Mouse (Mus musculus) brown adipose tissue, adult 24 weeks (tissue): ENCODE data around the gene Trp53tg5. TPM values are rescaled to one million over a fixed set of nuclear protein-coding genes. Genes with fewer than 3 reads are reported as not detected.
A peak's percentile ranks its signal among the peaks of the same experiment; 100 is the strongest.

Source experiments
- H3K27ac ChIP-seq: fragments of 200-500 bp; replicated peaks from 2 replicates; pipeline ENCODE4 v1.5.1; 2012; ENCODE audit warnings: low read depth, mild to moderate bottlenecking, low read length
- H3K4me1 ChIP-seq: fragments of 200-500 bp; 2 replicates; pipeline ENCODE4 v1.6.1; 2012; ENCODE audit warnings: low read length, mixed read lengths; ENCODE audit not compliant: control insufficient read depth, insufficient read depth, insufficient read length
- H3K4me3 ChIP-seq: fragments of 200-500 bp; 2 replicates; pipeline ENCODE4 v1.5.1; 2012; ENCODE audit warnings: low read depth, mild to moderate bottlenecking, low read length, moderate library complexity; ENCODE audit not compliant: insufficient read depth
- polyA plus RNA-seq: library from polyadenylated mRNA; stranded (reverse); fragments of >200 nt; gene quantifications from 2 replicates; pipeline ENCODE4 v1.2.4, GENCODE M21; 2012; ENCODE audit not compliant: missing spikeins, insufficient read depth, insufficient read length

Trp53tg5 gene
- polyA plus RNA-seq, 1 experiment = not detected

DNA sequence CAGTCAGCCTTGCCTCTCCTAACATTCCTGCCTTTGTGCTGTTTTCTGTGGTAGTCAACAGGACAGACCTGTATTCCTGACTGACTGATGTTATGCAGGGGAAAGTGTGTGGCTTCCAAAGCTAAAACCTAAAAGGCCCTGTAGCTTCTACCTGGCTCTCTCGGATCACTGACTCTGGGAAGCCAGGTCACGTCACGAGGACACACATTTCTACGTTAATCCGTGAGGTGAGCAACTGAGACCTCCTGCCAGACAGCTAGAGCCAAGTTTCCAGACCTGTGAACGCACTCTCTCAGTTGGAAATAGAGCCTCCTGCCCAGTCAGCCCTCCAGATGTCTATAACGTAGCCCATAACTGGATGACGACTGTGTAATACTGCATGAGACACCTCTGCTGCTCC lies 51.5 kb downstream of the Trp53tg5 start:
- peak overlapping the region; percentile 95 for H3K27ac ChIP-seq
- H3K4me3 ChIP-seq = no peak overlapping the region
- peaks cover 6% of the 10 kb centered on the region for H3K4me1 ChIP-seq

GRCm38 (mm10) chr2:164421306-164421705 lies 52.2 kb downstream of the Trp53tg5 start:
- Histone ChIP-seq H3K4me1 (peaks cover 6% of the 10 kb centered on the region), H3K27ac (peak overlapping the region; percentile 95; the same call in 1 of the 2 replicates), H3K4me3 (no peak overlapping the region)

Other genes starting within 250 kb of the Trp53tg5 start
- not detected in 2 replicates for gene Svs2, start 235.3 kb downstream of the Trp53tg5 start, polyA plus RNA-seq
- not detected in 2 replicates for gene Svs3b, start 217.1 kb downstream of the Trp53tg5 start, polyA plus RNA-seq
- gene Svs4, start 195.3 kb downstream of the Trp53tg5 start, polyA plus RNA-seq = not detected in 2 replicates
- not detected in 2 replicates for gene Svs3a, start 184.5 kb downstream of the Trp53tg5 start, polyA plus RNA-seq
- gene Svs6, start 157.0 kb downstream of the Trp53tg5 start, polyA plus RNA-seq = not detected in 2 replicates
- not detected in 2 replicates for gene Svs5, start 141.0 kb downstream of the Trp53tg5 start, polyA plus RNA-seq
- 2.6 TPM in 1 of 2 replicates, not detected in the other for gene Slpi, start 84.6 kb downstream of the Trp53tg5 start, polyA plus RNA-seq
- not detected in 2 replicates for gene Rbpjl, start 70.6 kb downstream of the Trp53tg5 start, polyA plus RNA-seq
- 0.52 TPM in 1 of 2 replicates, not detected in the other for gene Matn4, start 68.6 kb downstream of the Trp53tg5 start, polyA plus RNA-seq
- 34.7 and 37.6 TPM in 2 replicates for gene Sdc4, start 29.8 kb downstream of the Trp53tg5 start, polyA plus RNA-seq
- 24.4 and 27.2 TPM in 2 replicates for gene Sys1, start 16.8 kb downstream of the Trp53tg5 start, polyA plus RNA-seq
- gene Gm20458, start 12.8 kb downstream of the Trp53tg5 start, polyA plus RNA-seq = 2.4 TPM in 1 of 2 replicates, not detected in the other
- 23.0 and 26.8 TPM in 2 replicates for gene Dbndd2, start 12.4 kb upstream of the Trp53tg5 start, polyA plus RNA-seq
- gene Pigt, start 23.8 kb upstream of the Trp53tg5 start, polyA plus RNA-seq = 15.7 and 21.6 TPM in 2 replicates
- gene Wfdc2, start 88.7 kb upstream of the Trp53tg5 start, polyA plus RNA-seq = not detected in 2 replicates
- gene Spint3, start 99.7 kb upstream of the Trp53tg5 start, polyA plus RNA-seq = not detected in 2 replicates
- gene Wfdc6a, start 111.7 kb upstream of the Trp53tg5 start, polyA plus RNA-seq = not detected in 2 replicates
- not detected in 2 replicates for gene Eppin, start 119.9 kb upstream of the Trp53tg5 start, polyA plus RNA-seq
- not detected in 2 replicates for gene Wfdc6b, start 139.8 kb upstream of the Trp53tg5 start, polyA plus RNA-seq
- gene Wfdc8, start 139.9 kb upstream of the Trp53tg5 start, polyA plus RNA-seq = not detected in 2 replicates
- gene Wfdc16, start 165.1 kb upstream of the Trp53tg5 start, polyA plus RNA-seq = not detected in 2 replicates
- not detected in 2 replicates for gene Wfdc10, start 182.3 kb upstream of the Trp53tg5 start, polyA plus RNA-seq
- not detected in 2 replicates for gene Wfdc9, start 182.9 kb upstream of the Trp53tg5 start, polyA plus RNA-seq
- gene Wfdc11, start 200.4 kb upstream of the Trp53tg5 start, polyA plus RNA-seq = not detected in 2 replicates
- gene Wfdc13, start 211.4 kb upstream of the Trp53tg5 start, polyA plus RNA-seq = not detected in 2 replicates
- not detected in 2 replicates for gene Spint4, start 224.8 kb upstream of the Trp53tg5 start, polyA plus RNA-seq
- not detected in 2 replicates for gene Spint5, start 241.6 kb upstream of the Trp53tg5 start, polyA plus RNA-seq